Mouse (Mus musculus): Measurements from ENCODE around the gene Adssl1. TPM values are rescaled to one million over a fixed set of nuclear protein-coding genes. Genes with fewer than 3 reads are reported as not detected.

Adssl1 gene
- 12.8 and 14.7 TPM in 2 replicates for polyA plus RNA-seq (2015; fragmentation: Nextera tagmentation; extraction: Ambion mirVana)

DNA sequence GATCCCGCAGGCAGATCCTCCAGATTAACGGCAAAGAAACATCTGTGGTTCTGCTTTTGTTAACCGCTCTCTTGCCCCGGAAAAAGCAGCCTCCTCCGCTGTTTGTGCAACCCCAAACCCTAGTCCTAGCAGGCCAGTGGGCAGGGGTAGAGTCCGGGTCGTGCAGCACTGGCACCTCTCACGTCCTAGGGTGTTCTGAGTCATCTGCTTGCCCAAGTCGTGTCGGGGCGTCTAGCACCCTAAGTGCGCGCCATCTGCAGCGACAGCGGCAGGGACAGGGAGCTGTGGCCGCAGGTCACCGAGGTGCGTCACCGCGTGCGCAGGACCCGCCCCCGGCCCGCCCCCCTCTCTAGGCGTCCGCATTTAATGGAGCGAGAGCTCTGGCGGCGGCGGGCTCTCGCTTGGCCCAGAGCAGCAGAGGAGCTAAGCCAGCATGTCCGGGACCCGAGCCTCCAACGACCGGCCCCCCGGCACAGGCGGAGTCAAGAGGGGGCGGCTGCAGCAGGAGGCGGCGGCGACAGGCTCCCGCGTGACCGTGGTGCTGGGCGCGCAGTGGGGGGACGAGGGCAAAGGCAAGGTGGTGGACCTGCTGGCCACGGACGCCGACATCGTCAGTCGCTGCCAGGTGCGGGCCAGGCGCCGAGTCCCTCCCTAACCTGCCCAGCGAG lies at the start of gene Adssl1:
Gene Adssl1 (plus strand): TSS at position 360 of the 668 bp plus-strand sequence.
- Histone ChIP-seq H3K27ac (0 out of 2 replicates have a peak within 1 kb of the TSS, but pooled peaks have one; percentile 10), H3K4me1 (peaks cover 44% of the 10 kb centered on the region), H3K27me3 (peaks cover 31% of the 10 kb centered on the region), H3K4me3 (peak within 1 kb of the TSS; percentile 57), H3K36me3 (no peaks in the 10 kb centered on the region), H3K9me3 (no peaks in the 10 kb centered on the region), H3K4me2 (replicated peaks) (peak within 1 kb of the TSS; percentile 98), H3K9ac (peak within 1 kb of the TSS; percentile 74)
- ATAC-seq (ENCODE audit: low FRiP score, low read depth), result peak; percentile 29; the same call in 1 of the 2 replicates
- under 1% methylated on average over 51 of the region's 56 CpGs for WGBS

DNA sequence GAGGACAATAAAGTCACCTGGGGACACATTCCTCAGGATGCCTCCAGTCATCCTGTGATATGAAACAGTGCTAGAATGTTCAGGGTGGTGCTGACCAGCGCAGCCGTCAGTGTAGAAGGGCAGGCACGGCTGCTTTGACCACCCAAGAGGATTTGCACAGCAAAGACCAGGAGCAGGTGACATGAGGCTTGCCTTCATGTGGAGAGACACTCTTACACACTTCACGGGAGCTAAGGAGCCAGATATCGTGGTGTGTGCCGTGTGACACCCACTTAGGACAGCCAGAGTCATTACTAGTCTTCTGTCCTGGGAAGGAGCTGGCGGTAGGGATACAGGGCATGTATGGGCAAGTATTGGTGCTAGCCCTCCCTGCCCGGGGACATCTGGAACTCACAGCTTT lies 49.7 kb upstream of the Adssl1 start:
- no peaks in the 10 kb centered on the region for H3K9me3 ChIP-seq
- 0 out of 2 replicates have a peak, but pooled peaks cover 3% of the 10 kb centered on the region for H3K4me1 ChIP-seq
- no peaks in the 10 kb centered on the region for H3K36me3 ChIP-seq
- no peak overlapping the region for H3K4me2 ChIP-seq (replicated peaks)
- no peak overlapping the region for H3K27ac ChIP-seq
- H3K27me3 ChIP-seq, result no peaks in the 10 kb centered on the region
- H3K4me3 ChIP-seq, result no peak overlapping the region
- ATAC-seq (ENCODE audit: low FRiP score, low read depth), result no peak
- H3K9ac ChIP-seq, result no peak overlapping the region
- WGBS, result 77% methylated on average over 8 of the region's 8 CpGs

DNA sequence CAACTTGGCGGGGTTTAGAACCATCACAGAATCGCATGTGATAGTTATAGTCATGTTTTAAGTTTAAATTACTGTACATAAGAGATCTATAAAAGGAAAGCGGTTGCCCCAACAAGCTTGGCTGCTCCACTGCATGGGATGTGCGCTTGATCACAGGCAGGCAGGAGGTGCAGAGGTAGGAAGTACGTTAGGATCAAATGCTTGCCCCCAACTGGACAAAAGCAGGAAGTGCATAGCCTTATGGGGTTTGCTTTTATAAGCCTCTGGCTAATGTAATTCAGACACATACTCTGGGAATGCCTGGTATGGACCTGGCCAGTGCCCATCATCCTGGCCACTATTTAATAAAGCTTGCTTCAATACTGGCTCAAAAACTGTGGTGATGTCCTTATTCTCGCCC lies 48.8 kb upstream of the Adssl1 start:
- Histone ChIP-seq H3K27ac (no peak overlapping the region), H3K4me1 (peaks cover 9% of the 10 kb centered on the region), H3K9ac (no peak overlapping the region), H3K4me2 (replicated peaks) (no peak overlapping the region), H3K9me3 (no peaks in the 10 kb centered on the region), H3K4me3 (no peak overlapping the region), H3K36me3 (no peaks in the 10 kb centered on the region), H3K27me3 (no peaks in the 10 kb centered on the region)
- WGBS, result 62% methylated on average over 6 of the region's 6 CpGs
- ATAC-seq (ENCODE audit: low FRiP score, low read depth), result no peak

DNA sequence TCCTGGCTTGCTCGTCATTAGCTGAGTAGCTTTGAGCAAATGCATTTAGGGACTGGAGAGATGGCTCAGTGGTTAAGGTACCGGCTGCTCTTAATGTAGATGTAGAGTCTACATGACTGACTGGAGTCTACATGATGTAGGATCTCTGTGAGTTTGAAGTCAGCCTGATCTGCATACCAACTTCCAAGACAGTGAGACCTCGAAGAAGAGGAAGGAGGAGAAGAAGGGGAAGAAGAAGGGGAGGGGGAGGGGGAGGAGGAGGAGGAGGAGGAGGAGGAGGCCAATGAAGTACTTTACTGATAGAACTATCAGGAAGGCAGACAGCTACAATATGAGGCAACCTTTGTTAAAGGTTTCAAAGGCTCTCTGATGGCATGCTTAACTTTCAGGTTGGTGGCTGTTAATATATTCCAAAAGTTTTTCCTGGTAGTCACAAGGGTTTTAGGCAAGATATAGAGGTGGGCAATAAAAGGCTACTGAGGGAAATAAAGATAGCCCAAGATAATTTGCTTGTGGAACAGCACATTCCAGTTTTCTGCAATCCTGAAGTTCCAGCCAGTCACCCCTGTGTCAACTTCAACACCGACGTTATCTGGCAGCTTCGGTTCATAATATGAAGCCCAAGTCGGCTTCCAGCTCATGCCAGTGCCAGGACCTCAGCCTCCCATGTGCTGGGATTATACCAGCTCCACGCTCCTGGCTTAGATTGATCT lies 44.4 kb upstream of the Adssl1 start:
- no peaks in the 10 kb centered on the region for H3K27me3 ChIP-seq
- no peak for ATAC-seq (ENCODE audit: low FRiP score, low read depth)
- H3K4me1 ChIP-seq, result peaks cover 33% of the 10 kb centered on the region
- 72% methylated on average over 8 of the region's 8 CpGs for WGBS
- 0 out of 2 replicates have a peak overlapping the region, but pooled peaks have one; percentile 19 for H3K9ac ChIP-seq
- no peaks in the 10 kb centered on the region for H3K36me3 ChIP-seq
- H3K4me3 ChIP-seq, result no peak overlapping the region
- H3K9me3 ChIP-seq, result no peaks in the 10 kb centered on the region
- no peak overlapping the region for H3K4me2 ChIP-seq (replicated peaks)
- H3K27ac ChIP-seq, result no peak overlapping the region

DNA sequence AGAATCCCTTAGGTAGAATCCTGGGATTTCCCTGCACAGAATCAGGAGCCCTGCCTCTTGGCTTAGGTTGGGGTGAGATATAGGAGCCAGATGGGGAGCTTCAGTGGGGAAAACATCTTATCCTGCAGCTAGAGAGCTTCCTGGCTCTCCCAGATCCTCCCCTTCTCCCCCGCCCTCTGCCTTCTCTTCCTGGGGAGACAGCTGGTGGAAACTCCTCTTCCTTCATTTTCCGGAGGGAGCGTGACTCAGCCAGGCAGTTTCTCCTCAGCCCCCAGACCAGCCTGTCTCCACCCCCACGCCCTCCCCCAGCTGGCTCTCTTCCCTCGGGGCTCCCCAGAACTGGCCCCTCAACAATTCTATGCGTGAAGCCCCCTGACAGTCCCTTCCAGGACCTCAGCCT lies 43.5 kb upstream of the Adssl1 start:
- H3K4me2 ChIP-seq (replicated peaks), result peak overlapping the region; percentile 41
- ATAC-seq (ENCODE audit: low FRiP score, low read depth), result peak; percentile 44; the same call in 1 of the 2 replicates

DNA sequence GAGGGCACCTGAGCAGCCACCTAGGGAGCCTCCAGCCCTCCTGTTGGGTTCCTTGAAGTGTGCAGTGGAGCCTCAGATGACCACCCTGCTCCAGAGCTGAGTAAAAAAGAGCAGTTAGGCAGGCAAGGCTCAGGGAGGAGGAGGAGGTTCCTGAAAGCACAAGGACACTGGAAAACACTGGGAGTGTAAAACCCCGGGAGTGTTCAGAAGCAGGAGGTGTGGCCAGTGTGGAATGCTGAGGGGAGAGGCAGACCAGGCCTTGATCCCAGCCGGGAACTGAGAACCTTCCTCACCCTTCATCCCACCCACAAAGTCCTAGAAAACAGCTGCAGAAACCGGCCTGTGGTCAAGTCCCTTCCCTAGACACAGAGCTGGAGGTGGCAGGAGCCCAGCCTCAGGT lies 43.1 kb upstream of the Adssl1 start:
- peak; percentile 46; the same call in 1 of the 2 replicates for ATAC-seq (ENCODE audit: low FRiP score, low read depth)
- Histone ChIP-seq H3K4me1 (peaks cover 33% of the 10 kb centered on the region), H3K36me3 (no peaks in the 10 kb centered on the region), H3K4me2 (replicated peaks) (peak overlapping the region; percentile 41), H3K4me3 (no peak overlapping the region), H3K9me3 (no peaks in the 10 kb centered on the region), H3K27me3 (no peaks in the 10 kb centered on the region), H3K27ac (peak overlapping the region; percentile 84), H3K9ac (peak overlapping the region; percentile 48)
- 6% methylated on average over 3 of the region's 3 CpGs for WGBS

More for the DNA sequence above, 43.5 kb upstream of the Adssl1 start:
- Histone ChIP-seq H3K9ac (peak overlapping the region; percentile 48; the same call in 1 of the 2 replicates), H3K27me3 (no peaks in the 10 kb centered on the region), H3K4me1 (peaks cover 33% of the 10 kb centered on the region), H3K9me3 (no peaks in the 10 kb centered on the region), H3K4me3 (no peak overlapping the region), H3K27ac (peak overlapping the region; percentile 84), H3K36me3 (no peaks in the 10 kb centered on the region)
- WGBS, result 10% methylated on average over 5 of the region's 6 CpGs

DNA sequence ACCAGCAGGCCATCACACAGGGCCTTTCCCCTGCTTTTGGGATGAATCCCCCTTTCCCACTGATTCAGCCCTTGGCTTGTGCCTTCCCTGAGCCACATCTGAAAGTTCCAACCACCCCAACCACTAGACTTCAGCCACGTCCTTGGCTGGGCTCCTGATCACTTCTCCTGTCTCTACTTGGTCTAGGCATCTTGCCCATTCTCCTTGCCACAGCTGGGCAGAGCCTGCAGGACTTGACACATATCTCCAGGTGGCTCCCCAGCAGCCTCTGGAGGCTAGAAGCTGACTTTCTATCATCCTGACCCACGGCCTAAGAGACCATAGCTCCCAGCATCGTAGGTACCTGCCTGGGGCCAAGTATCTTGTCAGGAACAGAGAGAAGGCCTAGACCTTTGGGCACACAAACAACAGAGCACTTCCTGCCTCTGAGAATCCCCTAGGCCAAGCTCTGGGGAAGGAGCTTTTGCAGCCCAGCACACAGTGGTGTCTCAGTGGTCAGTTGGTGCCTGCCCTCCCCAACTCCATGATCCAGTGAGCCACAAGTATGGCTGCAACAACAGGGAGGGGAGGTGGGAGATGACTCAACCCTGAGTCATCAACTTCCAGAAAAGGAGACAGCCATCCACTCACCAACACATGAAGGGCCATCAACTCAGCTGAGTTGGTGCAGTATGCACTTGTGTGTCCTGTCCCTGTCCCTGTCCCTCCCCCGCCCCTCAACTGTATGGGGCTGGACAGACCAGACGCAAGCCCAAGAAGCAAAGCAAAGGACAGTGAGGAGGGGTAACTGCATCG lies 41.4 kb upstream of the Adssl1 start:
- no peak overlapping the region for H3K9ac ChIP-seq
- WGBS, result 72% methylated on average over 6 of the region's 6 CpGs
- no peak overlapping the region for H3K27ac ChIP-seq
- no peaks in the 10 kb centered on the region for H3K36me3 ChIP-seq
- H3K4me3 ChIP-seq, result no peak overlapping the region
- no peak overlapping the region for H3K4me2 ChIP-seq (replicated peaks)
- H3K27me3 ChIP-seq, result no peaks in the 10 kb centered on the region
- no peaks in the 10 kb centered on the region for H3K9me3 ChIP-seq
- peaks cover 33% of the 10 kb centered on the region for H3K4me1 ChIP-seq
- ATAC-seq (ENCODE audit: low FRiP score, low read depth), result no peak

DNA sequence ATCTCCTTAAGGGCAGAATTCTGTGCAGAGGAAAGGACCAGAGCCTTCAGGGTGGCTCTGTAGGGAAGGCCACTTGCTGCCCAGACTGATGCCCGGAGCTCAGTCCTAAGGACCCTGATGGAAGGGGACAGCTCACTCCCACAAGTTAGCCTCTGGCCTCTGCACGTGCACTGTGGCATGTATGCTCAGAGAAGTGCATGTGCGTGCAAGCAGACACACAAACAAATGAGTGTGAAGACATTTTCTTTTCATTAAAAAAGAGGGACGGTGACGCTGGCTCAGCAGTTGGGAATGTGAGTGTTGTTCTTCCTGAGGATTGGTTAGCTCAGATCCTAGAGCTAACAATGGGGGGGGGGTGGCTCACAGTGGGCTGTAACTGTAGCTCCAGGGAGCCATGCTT lies 40.4 kb upstream of the Adssl1 start:
- Histone ChIP-seq H3K9ac (no peak overlapping the region), H3K9me3 (no peaks in the 10 kb centered on the region), H3K4me2 (replicated peaks) (no peak overlapping the region), H3K27me3 (no peaks in the 10 kb centered on the region), H3K4me1 (peaks cover 31% of the 10 kb centered on the region), H3K4me3 (no peak overlapping the region), H3K27ac (no peak overlapping the region), H3K36me3 (no peaks in the 10 kb centered on the region)
- ATAC-seq (ENCODE audit: low FRiP score, low read depth), result no peak
- 44% methylated on average over 5 of the region's 5 CpGs for WGBS

DNA sequence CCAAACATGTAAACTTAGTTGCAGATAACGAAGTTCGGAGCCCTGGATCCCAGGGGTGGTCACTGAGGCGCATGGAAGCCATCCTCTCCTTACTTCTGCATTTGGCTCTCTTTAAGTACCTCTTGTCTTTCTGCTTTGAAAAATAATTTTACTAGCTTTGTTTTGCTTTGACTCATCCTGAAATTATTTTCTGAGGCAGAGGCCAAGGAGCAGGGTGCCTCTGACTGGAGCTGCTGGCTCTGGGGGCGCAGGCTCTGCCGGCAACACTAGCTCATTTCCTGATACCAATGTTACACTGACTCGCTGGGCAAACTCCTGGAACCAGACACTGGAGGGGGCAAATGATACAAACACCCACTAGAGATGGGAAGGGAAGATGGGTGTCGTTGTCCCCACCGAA lies 39.9 kb upstream of the Adssl1 start:
- Histone ChIP-seq H3K4me1 (peaks cover 36% of the 10 kb centered on the region), H3K27me3 (no peaks in the 10 kb centered on the region), H3K4me2 (replicated peaks) (no peak overlapping the region), H3K27ac (no peak overlapping the region), H3K9ac (no peak overlapping the region), H3K9me3 (no peaks in the 10 kb centered on the region), H3K4me3 (no peak overlapping the region), H3K36me3 (no peaks in the 10 kb centered on the region)
- ATAC-seq (ENCODE audit: low FRiP score, low read depth), result no peak
- WGBS, result 87% methylated on average over 8 of the region's 8 CpGs

DNA sequence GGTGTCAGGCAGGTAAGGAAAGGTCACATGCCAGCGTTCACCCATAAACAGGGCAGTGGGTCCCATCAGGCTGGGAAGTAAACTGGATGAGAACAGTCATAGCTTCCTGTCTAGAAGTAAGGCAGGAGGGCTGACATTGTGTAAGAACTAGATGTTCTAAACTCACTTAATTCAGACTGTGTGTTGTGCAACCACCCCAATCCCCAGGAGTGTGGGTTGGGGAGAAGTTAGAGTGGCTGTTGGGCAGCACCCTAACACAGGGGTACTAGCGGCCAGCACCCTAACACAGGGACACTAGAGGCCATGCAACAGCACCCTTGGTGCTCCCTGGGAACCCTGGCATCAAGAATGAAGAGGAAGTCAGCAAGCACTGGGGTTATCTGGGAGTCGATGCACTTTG lies 38.7 kb upstream of the Adssl1 start:
- Histone ChIP-seq H3K27me3 (0 out of 2 replicates have a peak, but pooled peaks cover 1% of the 10 kb centered on the region), H3K4me3 (no peak overlapping the region), H3K4me1 (peaks cover 32% of the 10 kb centered on the region), H3K4me2 (replicated peaks) (no peak overlapping the region), H3K27ac (no peak overlapping the region), H3K9me3 (no peaks in the 10 kb centered on the region), H3K36me3 (no peaks in the 10 kb centered on the region), H3K9ac (no peak overlapping the region)
- no peak for ATAC-seq (ENCODE audit: low FRiP score, low read depth)
- WGBS, result 76% methylated on average over 3 of the region's 3 CpGs

DNA sequence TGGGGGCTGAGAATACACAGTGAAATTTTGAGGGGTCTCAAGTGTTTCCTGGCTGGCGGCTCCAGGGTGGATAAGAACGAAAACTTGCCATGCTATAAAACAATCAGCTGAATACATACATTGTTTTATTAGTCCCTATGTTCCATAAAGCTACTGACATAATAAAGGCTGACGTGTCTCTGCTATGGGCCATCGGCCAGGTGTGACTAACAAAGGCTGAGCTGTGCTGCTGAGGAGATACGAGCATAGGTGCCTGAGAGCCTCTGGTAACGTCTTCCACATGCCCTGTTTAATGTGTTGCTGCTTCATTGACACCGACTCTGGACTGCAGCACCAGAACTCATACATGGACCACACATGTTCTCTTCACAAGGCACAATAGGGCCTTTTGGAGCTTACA lies 34.9 kb upstream of the Adssl1 start:
- H3K4me2 ChIP-seq (replicated peaks), result no peak overlapping the region
- H3K36me3 ChIP-seq, result no peaks in the 10 kb centered on the region
- H3K9ac ChIP-seq, result no peak overlapping the region
- no peak overlapping the region for H3K27ac ChIP-seq
- no peak overlapping the region for H3K4me3 ChIP-seq
- H3K27me3 ChIP-seq, result peaks cover 27% of the 10 kb centered on the region
- no peak for ATAC-seq (ENCODE audit: low FRiP score, low read depth)
- H3K4me1 ChIP-seq, result peaks cover 31% of the 10 kb centered on the region
- WGBS, result 31% methylated on average over 7 of the region's 7 CpGs
- H3K9me3 ChIP-seq, result no peaks in the 10 kb centered on the region
